Mouse (Mus musculus) bone marrow macrophage, adult 2 months (primary cell): Measurements from ENCODE around the gene Gm49721.
"Not testable (repeated sequence)": the region's sequence is repeated elsewhere in the genome, so short reads cannot be mapped to it uniquely, and the experiment has no call there.

Experiments
- CTCF ChIP-seq: IDR thresholded peaks from 2 replicates; pipeline ENCODE4 v1.5.1; 2012; ENCODE audit warnings: low read depth, mild to moderate bottlenecking, low read length, moderate library complexity
- POLR2A ChIP-seq: IDR thresholded peaks from 2 replicates; pipeline ENCODE4 v1.6.1; 2012; ENCODE audit warnings: mild to moderate bottlenecking, low read depth, low read length, borderline replicate concordance

- TF ChIP-seq POLR2A, CTCF: not testable (repeated sequence)
These were observed 30.7 kb downstream of the Gm49721 start for GRCm38 (mm10) chr17:7009440-7009839.
